Mouse (Mus musculus): ENCODE measurements around the gene Olfr153.
"Not testable (repeated sequence)": the region's sequence is repeated elsewhere in the genome, so short reads cannot be mapped to it uniquely, and the experiment has no call there.

GRCm38 (mm10) chr2:87573602-87574001 lies 42.0 kb downstream of the Olfr153 start, which contains the start of gene Olfr1129:
- not testable (repeated sequence) for TF ChIP-seq CTCF (IDR thresholded peaks at IDR 0.05; ENCODE audit: borderline replicate concordance, insufficient read depth, low read depth, low read length); POLR2A (IDR thresholded peaks at IDR 0.05; ENCODE audit: borderline replicate concordance, insufficient read depth, low read length)

Data from cerebellum, adult 2 months (tissue).